ENCODE assay signal across 18 mouse cellular contexts in genomic region chr1:40281950-40282349, GRCm38 (mm10). TPM values are rescaled to one million over a fixed set of nuclear protein-coding genes. Genes with fewer than 3 reads are reported as not detected.
DNase-seq lines count a peak whose midpoint lies in the region; ATAC-seq and TF ChIP-seq lines count a peak whose summit lies in the region.
"Had no signal": no experiment of that assay in that cellular context is flagged by ENCODE, and none has a peak within 500 bp of the region (broad histone marks: within the 10 kb centered on the region; RNA-seq: fewer than 3 reads in every experiment).

No protein-coding gene starts in this region.

- peak overlapping the region; percentile 22; the same call in 1 of the 2 replicates for H3K27ac ChIP-seq in limb, embryonic 13.5 days
- H3K27ac ChIP-seq in limb, embryonic 10.5 days = no peak overlapping the region
- no peak overlapping the region for H3K27ac ChIP-seq in limb, embryonic 14.5 days (replicated peaks; ENCODE audit: low read depth, low read length)
- H3K27ac ChIP-seq in liver, embryonic 11.5 days (ENCODE audit: low read depth, low read length) = no peak overlapping the region
- H3K27ac ChIP-seq: embryonic facial prominence, embryonic 10.5 days; embryonic facial prominence, embryonic 12.5 days; forebrain, embryonic 13.5 days; forebrain, embryonic 15.5 days had no signal

- H3K9me3 ChIP-seq in limb, embryonic 13.5 days = no peaks in the 10 kb centered on the region
- H3K9me3 ChIP-seq in limb, embryonic 10.5 days (replicated peaks) = no peaks in the 10 kb centered on the region
- H3K9me3 ChIP-seq in limb, embryonic 14.5 days (ENCODE audit: control insufficient read depth, low read length) = no peaks in the 10 kb centered on the region
- H3K9me3 ChIP-seq in liver, embryonic 11.5 days (ENCODE audit: control insufficient read depth, low read length) = no peaks in the 10 kb centered on the region
- H3K9me3 ChIP-seq: embryonic facial prominence, embryonic 10.5 days; embryonic facial prominence, embryonic 12.5 days; forebrain, embryonic 13.5 days; forebrain, embryonic 15.5 days; G1E had no signal

- peaks cover 22% of the 10 kb centered on the region for H3K4me1 ChIP-seq in limb, embryonic 13.5 days
- H3K4me1 ChIP-seq in limb, embryonic 10.5 days = no peaks in the 10 kb centered on the region
- no peaks in the 10 kb centered on the region for H3K4me1 ChIP-seq in limb, embryonic 14.5 days (ENCODE audit: control insufficient read depth, insufficient read depth, low read length)
- H3K4me1 ChIP-seq in liver, embryonic 11.5 days (replicated peaks; ENCODE audit: control insufficient read depth, insufficient read depth, low read length) = 0 out of 2 replicates have a peak, but pooled peaks cover 2% of the 10 kb centered on the region
- H3K4me1 ChIP-seq: embryonic facial prominence, embryonic 10.5 days; embryonic facial prominence, embryonic 12.5 days; forebrain, embryonic 13.5 days; forebrain, embryonic 15.5 days had no signal

- WGBS in limb, embryonic 13.5 days = 71% methylated on average over 4 of the region's 4 CpGs
- WGBS in limb, embryonic 10.5 days = 87% methylated on average over 4 of the region's 4 CpGs
- WGBS in limb, embryonic 14.5 days = 71% methylated on average over 4 of the region's 4 CpGs
- WGBS in liver, embryonic 11.5 days = 72% methylated on average over 4 of the region's 4 CpGs

- no peak overlapping the region for H3ac ChIP-seq in C2C12 (ENCODE audit: control insufficient read depth, insufficient read length, low read depth)

- no peaks in the 10 kb centered on the region for H3K27me3 ChIP-seq in limb, embryonic 13.5 days
- H3K27me3 ChIP-seq in limb, embryonic 10.5 days (ENCODE audit: low read depth, poor library complexity, severe bottlenecking) = no peaks in the 10 kb centered on the region
- H3K27me3 ChIP-seq in C2C12 (ENCODE audit: control insufficient read depth, insufficient read depth, insufficient read length) = no peaks in the 10 kb centered on the region
- H3K27me3 ChIP-seq in limb, embryonic 14.5 days (ENCODE audit: control insufficient read depth, insufficient read depth, low read length) = no peaks in the 10 kb centered on the region
- H3K27me3 ChIP-seq in liver, embryonic 11.5 days (replicated peaks; ENCODE audit: control insufficient read depth, insufficient read depth, low read length) = no peaks in the 10 kb centered on the region
- H3K27me3 ChIP-seq: CH12.LX; embryonic facial prominence, embryonic 12.5 days; forebrain, embryonic 13.5 days; forebrain, embryonic 15.5 days; Patski had no signal

- H3K79me2 ChIP-seq in C2C12 (ENCODE audit: control insufficient read depth, insufficient read depth) = peaks cover 56% of the 10 kb centered on the region

- no peaks in the 10 kb centered on the region for H3K36me3 ChIP-seq in limb, embryonic 13.5 days
- H3K36me3 ChIP-seq in limb, embryonic 10.5 days = no peaks in the 10 kb centered on the region
- H3K36me3 ChIP-seq in C2C12 (ENCODE audit: control insufficient read depth, insufficient read depth) = peaks cover 53% of the 10 kb centered on the region
- H3K36me3 ChIP-seq in limb, embryonic 14.5 days (ENCODE audit: control insufficient read depth, insufficient read depth, low read length) = no peaks in the 10 kb centered on the region
- H3K36me3 ChIP-seq in liver, embryonic 11.5 days (ENCODE audit: control insufficient read depth, insufficient read depth, low read length) = no peaks in the 10 kb centered on the region
- H3K36me3 ChIP-seq: embryonic facial prominence, embryonic 10.5 days; embryonic facial prominence, embryonic 12.5 days; forebrain, embryonic 15.5 days; G1E had no signal

- TF ChIP-seq CTCF in C2C12 (IDR thresholded peaks at IDR 0.05; ENCODE audit: control insufficient read depth, insufficient read depth, insufficient read length) = no peak

- H3K9ac ChIP-seq in limb, embryonic 13.5 days = no peak overlapping the region
- H3K9ac ChIP-seq in limb, embryonic 14.5 days (ENCODE audit: low read depth, low read length, severe bottlenecking) = no peak overlapping the region
- no peak overlapping the region for H3K9ac ChIP-seq in liver, embryonic 11.5 days (ENCODE audit: low read depth, low read length)
- H3K9ac ChIP-seq: embryonic facial prominence, embryonic 12.5 days; forebrain, embryonic 13.5 days; forebrain, embryonic 15.5 days had no signal

- no peak overlapping the region for H3K4me2 ChIP-seq in limb, embryonic 13.5 days (replicated peaks)
- no peak overlapping the region for H3K4me2 ChIP-seq in limb, embryonic 14.5 days (replicated peaks; ENCODE audit: low read depth, low read length, severe bottlenecking)
- H3K4me2 ChIP-seq in liver, embryonic 11.5 days = no peak overlapping the region
- H3K4me2 ChIP-seq: embryonic facial prominence, embryonic 12.5 days; forebrain, embryonic 13.5 days; forebrain, embryonic 15.5 days had no signal

- H3K4me3 ChIP-seq in limb, embryonic 13.5 days = no peak overlapping the region
- no peak overlapping the region for H3K4me3 ChIP-seq in limb, embryonic 10.5 days
- H3K4me3 ChIP-seq in C2C12 (ENCODE audit: insufficient read depth, poor library complexity, severe bottlenecking) = no peak overlapping the region
- no peak overlapping the region for H3K4me3 ChIP-seq in limb, embryonic 14.5 days (replicated peaks; ENCODE audit: low read length)
- no peak overlapping the region for H3K4me3 ChIP-seq in liver, embryonic 11.5 days (ENCODE audit: low read depth, low read length)
- H3K4me3 ChIP-seq: embryonic facial prominence, embryonic 10.5 days; embryonic facial prominence, embryonic 12.5 days; forebrain, embryonic 13.5 days; forebrain, embryonic 15.5 days had no signal

- TF ChIP-seq POLR2A in limb, embryonic 14.5 days (IDR thresholded peaks at IDR 0.05; ENCODE audit: borderline replicate concordance, extremely low read depth, insufficient read depth, insufficient read length) = no peak

- ATAC-seq in limb, embryonic 13.5 days (ENCODE audit: low FRiP score, low read depth) = no peak; the same call in 1 of the 2 replicates
- ATAC-seq in limb, embryonic 14.5 days (ENCODE audit: low FRiP score, low read depth) = peak; percentile 31; the same call in 1 of the 2 replicates
- ATAC-seq in liver, embryonic 11.5 days (replicated peaks; ENCODE audit: low FRiP score) = no peak
- ATAC-seq: activated CD4-positive, CD25-positive, alpha-beta regulatory T cell, adult 4 months; CD4-positive, CD25-positive, alpha-beta regulatory T cell, adult 4 months; forebrain, embryonic 13.5 days; forebrain, embryonic 15.5 days; Patski had no signal

- DNase-seq in limb, embryonic 10.5 days (ENCODE audit: low spot score) = no peak
- no peak for DNase-seq in limb, embryonic 14.5 days (ENCODE audit: low spot score)
- no peak for DNase-seq in liver, embryonic 11.5 days (ENCODE audit: low spot score)
- DNase-seq in kidney, adult 11 months = no peak
- DNase-seq: cerebellum, adult 11-12 months; cerebellum, adult 2 months; cerebellum, postnatal 25 days had no signal

- H3K79me3 ChIP-seq in C2C12 (ENCODE audit: low read depth) = peaks cover 12% of the 10 kb centered on the region

TF ChIP-seq in C2C12, 6 proteins besides CTCF, POLR2A, EP300 and RAD21:
- peak; percentile 75 for TF ChIP-seq MYOD1 (IDR thresholded peaks at IDR 0.05; ENCODE audit: control insufficient read depth, insufficient read length, low read depth)
- TF ChIP-seq MYOG (IDR thresholded peaks at IDR 0.05; ENCODE audit: control insufficient read depth, extremely low read depth, insufficient read length) = no peak
- TF ChIP-seq MAX (IDR thresholded peaks at IDR 0.05) = peak; percentile 27

RNA-seq across cellular contexts. Expression of gene Il1rl2, which starts 42.5 kb away (rescaled TPM):
- 4.3 and 5.1 TPM in 2 replicates for polyA plus RNA-seq in limb, embryonic 13.5 days (2015; fragmentation: Nextera tagmentation; extraction: Ambion mirVana)
- 1.3 and 1.5 TPM in 2 replicates for polyA plus RNA-seq in limb, embryonic 10.5 days (2016; fragmentation: Nextera tagmentation; extraction: Ambion mirVana)
- not detected for polyA plus RNA-seq in C2C12 (2012; fragmentation: generic; extraction: Trizol)
- polyA plus RNA-seq in limb, embryonic 14.5 days (2012; rRNA removed) = 7.6 and 7.8 TPM in 2 replicates
- polyA plus RNA-seq in limb, embryonic 14.5 days (2014; fragmentation: Nextera tagmentation; extraction: Ambion mirVana) = 4.5 and 5.9 TPM in 2 replicates
- polyA plus RNA-seq in liver, embryonic 11.5 days (2014; fragmentation: Nextera tagmentation; extraction: Ambion mirVana) = 1.7 TPM in 2 replicates
- polyA plus RNA-seq: Patski had no signal

RNA-seq across cellular contexts. Expression of gene Il1r1, which starts 57.1 kb away (rescaled TPM):
- 6.6 and 6.7 TPM in 2 replicates for polyA plus RNA-seq in limb, embryonic 13.5 days (2015; fragmentation: Nextera tagmentation; extraction: Ambion mirVana)
- 0.51 and 0.60 TPM in 2 replicates for polyA plus RNA-seq in limb, embryonic 10.5 days (2016; fragmentation: Nextera tagmentation; extraction: Ambion mirVana)
- 16.8 TPM for polyA plus RNA-seq in C2C12 (2012; fragmentation: generic; extraction: Trizol)
- 6.6 and 6.7 TPM in 2 replicates for polyA plus RNA-seq in limb, embryonic 14.5 days (2012; rRNA removed)
- 11.7 and 12.0 TPM in 2 replicates for polyA plus RNA-seq in limb, embryonic 14.5 days (2014; fragmentation: Nextera tagmentation; extraction: Ambion mirVana)
- polyA plus RNA-seq in liver, embryonic 11.5 days (2014; fragmentation: Nextera tagmentation; extraction: Ambion mirVana) = 22.0 and 23.8 TPM in 2 replicates
- polyA plus RNA-seq: CD4-positive, CD25-positive, alpha-beta regulatory T cell, adult 4 months; G1E had no signal
